ENCODE assay signal across 8 mouse cellular contexts in genomic region chr1:104986222-104986973, GRCm38 (mm10).
A peak's percentile ranks its signal among the peaks of the same experiment; 100 is the strongest.
DNase-seq lines count a peak whose midpoint lies in the region; ATAC-seq lines count a peak whose summit lies in the region.

No protein-coding gene starts in this region.

- DNase-seq in gastrocnemius, adult 18-20 months (ENCODE audit: low spot score) = peak; percentile 32
- no peak for DNase-seq in gastrocnemius, postnatal 25 days
- DNase-seq in urinary bladder, postnatal 25 days (ENCODE audit: low spot score) = peak; percentile 7
- no peak for DNase-seq in urinary bladder, postnatal 36 days (ENCODE audit: low spot score in 2 of 2)
- DNase-seq in large intestine, adult 2 months (ENCODE audit: low read depth, low spot score) = peak; percentile 46
- DNase-seq in retina, embryonic 14.5 days (ENCODE audit: low spot score) = peak; percentile 89
- DNase-seq in thymus, adult 18-20 months = no peak

- H3K36me3 ChIP-seq in forebrain, embryonic 13.5 days (ENCODE audit: poor library complexity, severe bottlenecking) = no peaks in the 10 kb centered on the region

- H3K9ac ChIP-seq in forebrain, embryonic 13.5 days = no peak overlapping the region

- 33% methylated on average over 5 of the region's 5 CpGs for WGBS in forebrain, embryonic 13.5 days
- WGBS in large intestine, adult 2 months = 18% methylated on average over 5 of the region's 5 CpGs

- no peaks in the 10 kb centered on the region for H3K27me3 ChIP-seq in forebrain, embryonic 13.5 days

- H3K4me3 ChIP-seq in forebrain, embryonic 13.5 days = no peak overlapping the region

- peak; percentile 87 for ATAC-seq in forebrain, embryonic 13.5 days

- no peak overlapping the region for H3K27ac ChIP-seq in forebrain, embryonic 13.5 days

- H3K9me3 ChIP-seq in forebrain, embryonic 13.5 days (replicated peaks) = no peaks in the 10 kb centered on the region

- H3K4me1 ChIP-seq in forebrain, embryonic 13.5 days = no peaks in the 10 kb centered on the region

- H3K4me2 ChIP-seq in forebrain, embryonic 13.5 days = no peak overlapping the region

Comparison
In these comparisons a context has a peak if more than half of its experiments do, and no peak if none do; other contexts are left out.
1. DNase-seq: peak in gastrocnemius, adult 18-20 months (single experiment), urinary bladder, postnatal 25 days (single experiment), large intestine, adult 2 months (single experiment) and retina, embryonic 14.5 days (single experiment); none in gastrocnemius, postnatal 25 days (single experiment), urinary bladder, postnatal 36 days (0 of 2) and thymus, adult 18-20 months (0 of 2).